Mouse (Mus musculus) testis, adult 2 months (tissue): ENCODE data around the gene Tgm6. TPM values are rescaled to one million over a fixed set of nuclear protein-coding genes. Genes with fewer than 3 reads are reported as not detected.

ENCODE experiments used
- H3K27ac ChIP-seq: fragments of 200-500 bp; 2 replicates; pipeline ENCODE4 v1.5.1; 2012; ENCODE audit warnings: low read depth, low read length; ENCODE audit not compliant: control insufficient read depth, insufficient read depth
- H3K27me3 ChIP-seq: fragments of 200-500 bp; 2 replicates; pipeline ENCODE4 v1.6.1; 2012; ENCODE audit warnings: mild to moderate bottlenecking, low read length, moderate library complexity; ENCODE audit not compliant: control insufficient read depth, insufficient read depth
- H3K36me3 ChIP-seq: fragments of 200-500 bp; 2 replicates; pipeline ENCODE4 v1.6.1; 2012; ENCODE audit warnings: mild to moderate bottlenecking, low read length; ENCODE audit not compliant: control insufficient read depth, insufficient read depth
- H3K4me1 ChIP-seq: fragments of 200-500 bp; 2 replicates; pipeline ENCODE4 v1.6.1; 2012; ENCODE audit warnings: low read length; ENCODE audit not compliant: control insufficient read depth, insufficient read depth
- H3K4me3 ChIP-seq: fragments of 200-500 bp; 2 replicates; pipeline ENCODE4 v1.5.1; 2012; ENCODE audit warnings: low read depth, mild to moderate bottlenecking, low read length, moderate library complexity, mixed read lengths; ENCODE audit not compliant: control insufficient read depth
- CTCF ChIP-seq: fragments of 200-500 bp; IDR thresholded peaks from 2 replicates; pipeline ENCODE4 v1.5.1; 2012; ENCODE audit warnings: low read depth, mild to moderate bottlenecking, inconsistent platforms, low read length, moderate library complexity; ENCODE audit not compliant: control insufficient read depth, insufficient read depth, insufficient replicate concordance
- POLR2A ChIP-seq: fragments of 200-500 bp; IDR thresholded peaks from 2 replicates; pipeline ENCODE4 v1.6.1; 2012; ENCODE audit warnings: low read depth, mild to moderate bottlenecking, inconsistent platforms, low read length, moderate library complexity; ENCODE audit not compliant: control insufficient read depth
- polyA plus RNA-seq: library from polyadenylated mRNA; depleted of rRNA; stranded (reverse); fragments of >200 nt; gene quantifications from 2 replicates; pipeline ENCODE4 v1.2.3, GENCODE M21; 2012; rRNA removed

Tgm6 gene
- 0.23 and 0.35 TPM in 2 replicates for polyA plus RNA-seq

DNA sequence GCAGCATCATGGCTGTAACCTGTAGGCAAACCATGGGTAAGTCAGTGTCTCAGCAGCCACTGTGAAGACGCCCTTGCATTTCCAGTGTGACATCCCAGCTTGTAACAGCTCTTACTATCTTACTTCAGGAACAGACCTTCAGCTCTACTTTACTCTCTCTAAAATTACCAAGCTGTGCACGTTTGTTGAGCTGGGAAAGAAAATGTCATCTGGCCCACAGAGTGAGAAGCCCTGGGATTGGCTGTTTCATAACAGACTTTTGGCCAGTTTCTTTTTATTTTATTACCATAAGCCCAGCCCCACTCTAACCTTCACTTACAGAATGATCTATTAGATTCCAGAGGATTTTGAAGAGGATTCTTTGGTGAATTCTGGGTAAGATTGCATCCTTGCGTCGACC lies at the start of gene Tgm6:
TSS of gene Tgm6 (plus strand) at position 301 of the 400 bp plus-strand sequence.
- H3K27ac ChIP-seq = no peak within 1 kb of the TSS
- H3K4me3 ChIP-seq = no peak within 1 kb of the TSS
- H3K27me3 ChIP-seq = no peaks in the 10 kb centered on the region
- no peak for TF ChIP-seq POLR2A
- no peak for TF ChIP-seq CTCF
- H3K36me3 ChIP-seq = no peaks in the 10 kb centered on the region
- no peaks in the 10 kb centered on the region for H3K4me1 ChIP-seq

DNA sequence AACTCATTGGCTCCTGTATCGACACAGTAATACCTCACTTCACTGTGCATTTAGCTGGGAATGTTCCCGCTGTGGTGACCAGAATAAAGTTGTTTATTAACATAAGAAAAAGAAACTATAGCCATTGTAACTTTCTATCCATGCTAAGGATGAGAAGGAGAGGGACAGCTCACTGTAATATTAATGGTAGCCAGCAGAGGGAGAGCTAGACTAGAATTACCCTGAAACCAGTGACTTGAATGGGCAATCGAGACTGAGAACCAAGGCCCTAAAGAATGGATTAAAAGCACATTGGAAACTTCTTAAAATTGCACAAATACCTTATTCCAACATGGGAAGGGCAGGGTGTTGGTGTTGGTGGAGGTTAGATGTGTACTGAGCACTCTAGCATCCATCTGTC lies 44.0 kb upstream of the Tgm6 start:
- H3K27ac ChIP-seq = no peak overlapping the region
- H3K4me3 ChIP-seq = no peak overlapping the region
- no peaks in the 10 kb centered on the region for H3K4me1 ChIP-seq
- no peak for TF ChIP-seq CTCF
- no peak for TF ChIP-seq POLR2A
- H3K27me3 ChIP-seq = no peaks in the 10 kb centered on the region
- H3K36me3 ChIP-seq = no peaks in the 10 kb centered on the region

DNA sequence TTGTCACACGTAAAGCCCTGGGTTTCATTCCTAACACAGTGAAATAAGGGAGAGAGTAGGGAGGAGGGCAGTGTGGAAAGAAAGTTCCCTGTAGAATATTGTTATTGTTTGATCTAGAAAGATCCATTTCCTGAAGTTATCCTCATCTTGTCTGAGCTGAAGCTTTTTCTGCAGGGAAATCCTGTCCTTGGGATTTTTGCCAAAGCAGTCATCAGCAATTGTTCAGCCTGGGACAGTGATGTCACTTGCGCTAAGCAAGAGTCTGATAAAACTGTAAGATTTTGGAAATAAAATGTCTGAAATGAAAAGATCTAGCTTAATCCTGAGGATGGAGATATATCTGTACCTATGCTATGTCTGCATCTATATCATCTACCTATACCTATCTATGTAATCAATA lies 41.8 kb upstream of the Tgm6 start:
- Histone ChIP-seq H3K27me3 (no peaks in the 10 kb centered on the region), H3K27ac (no peak overlapping the region), H3K36me3 (no peaks in the 10 kb centered on the region), H3K4me1 (no peaks in the 10 kb centered on the region), H3K4me3 (no peak overlapping the region)
- TF ChIP-seq POLR2A = no peak

DNA sequence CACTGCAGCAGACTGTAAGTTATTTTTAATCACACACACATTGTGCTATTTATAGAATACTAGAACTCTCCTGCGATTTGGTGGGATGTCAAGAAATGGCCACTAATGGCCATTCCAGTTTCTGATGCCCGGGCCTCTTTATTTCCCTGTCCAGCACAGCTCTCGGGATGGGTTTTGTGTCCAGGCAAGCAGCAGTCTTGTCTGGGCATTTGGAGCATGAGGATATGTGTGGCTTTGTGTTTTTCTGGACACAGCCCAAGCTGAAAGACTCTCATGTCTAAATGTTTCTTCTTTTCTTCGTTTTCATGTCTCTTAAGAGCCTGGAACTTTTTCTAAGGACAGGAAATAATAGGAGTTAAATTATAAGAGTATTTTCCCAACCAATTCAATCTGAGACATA lies 588 bp downstream of the Tgm6 start:
- H3K36me3 ChIP-seq = no peaks in the 10 kb centered on the region
- H3K4me3 ChIP-seq = no peak overlapping the region
- no peaks in the 10 kb centered on the region for H3K4me1 ChIP-seq
- H3K27me3 ChIP-seq = no peaks in the 10 kb centered on the region
- H3K27ac ChIP-seq = no peak overlapping the region
- TF ChIP-seq CTCF (no peak), POLR2A (no peak)

DNA sequence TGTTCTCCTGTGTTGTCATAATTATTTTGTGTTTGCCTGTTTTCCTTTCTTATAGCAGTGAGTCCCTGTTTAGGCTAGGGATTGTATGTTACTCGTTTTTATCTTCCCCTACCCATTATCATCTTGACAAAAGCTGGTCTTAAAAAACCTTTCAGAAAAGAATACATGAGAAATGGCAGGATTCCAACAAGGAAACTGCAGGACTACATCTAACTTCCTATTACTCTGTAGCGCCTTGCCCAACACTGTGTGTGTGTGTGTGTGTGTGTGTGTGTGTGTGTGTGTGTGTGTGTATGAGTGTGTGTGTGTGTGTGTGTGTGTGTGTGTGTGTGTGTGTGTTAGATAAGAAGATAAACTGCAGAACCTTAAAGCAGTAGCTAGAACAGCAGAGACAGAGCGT lies 1.2 kb downstream of the Tgm6 start:
- no peaks in the 10 kb centered on the region for H3K36me3 ChIP-seq
- no peaks in the 10 kb centered on the region for H3K27me3 ChIP-seq
- TF ChIP-seq CTCF (no peak), POLR2A (no peak)
- no peaks in the 10 kb centered on the region for H3K4me1 ChIP-seq
- no peak overlapping the region for H3K4me3 ChIP-seq
- no peak overlapping the region for H3K27ac ChIP-seq

DNA sequence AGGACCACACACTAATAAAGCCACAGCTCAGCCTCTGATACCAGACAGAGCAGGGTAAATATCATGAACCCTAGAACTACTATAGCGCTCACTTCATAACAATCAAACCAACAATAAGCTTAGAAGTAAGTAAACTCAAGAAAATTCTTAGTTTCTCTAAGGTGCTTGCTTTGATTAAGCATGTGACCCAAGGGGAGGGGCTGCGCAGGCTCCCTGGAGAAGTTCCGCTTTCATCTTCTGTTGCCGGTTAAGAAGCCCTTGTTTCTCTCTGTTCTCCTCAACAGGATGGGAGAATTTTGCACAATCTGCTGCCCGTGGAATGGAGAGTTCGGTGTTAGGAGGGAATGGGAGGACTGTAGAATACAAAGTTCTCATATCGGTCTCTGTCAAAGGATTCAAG lies 6.4 kb downstream of the Tgm6 start:
- Histone ChIP-seq H3K4me3 (0 out of 2 replicates have a peak overlapping the region, but pooled peaks have one; percentile 24), H3K4me1 (peaks cover 3% of the 10 kb centered on the region; the same call in 1 of the 2 replicates), H3K27me3 (no peaks in the 10 kb centered on the region), H3K27ac (no peak overlapping the region), H3K36me3 (no peaks in the 10 kb centered on the region)
- TF ChIP-seq POLR2A (no peak), CTCF (no peak)

DNA sequence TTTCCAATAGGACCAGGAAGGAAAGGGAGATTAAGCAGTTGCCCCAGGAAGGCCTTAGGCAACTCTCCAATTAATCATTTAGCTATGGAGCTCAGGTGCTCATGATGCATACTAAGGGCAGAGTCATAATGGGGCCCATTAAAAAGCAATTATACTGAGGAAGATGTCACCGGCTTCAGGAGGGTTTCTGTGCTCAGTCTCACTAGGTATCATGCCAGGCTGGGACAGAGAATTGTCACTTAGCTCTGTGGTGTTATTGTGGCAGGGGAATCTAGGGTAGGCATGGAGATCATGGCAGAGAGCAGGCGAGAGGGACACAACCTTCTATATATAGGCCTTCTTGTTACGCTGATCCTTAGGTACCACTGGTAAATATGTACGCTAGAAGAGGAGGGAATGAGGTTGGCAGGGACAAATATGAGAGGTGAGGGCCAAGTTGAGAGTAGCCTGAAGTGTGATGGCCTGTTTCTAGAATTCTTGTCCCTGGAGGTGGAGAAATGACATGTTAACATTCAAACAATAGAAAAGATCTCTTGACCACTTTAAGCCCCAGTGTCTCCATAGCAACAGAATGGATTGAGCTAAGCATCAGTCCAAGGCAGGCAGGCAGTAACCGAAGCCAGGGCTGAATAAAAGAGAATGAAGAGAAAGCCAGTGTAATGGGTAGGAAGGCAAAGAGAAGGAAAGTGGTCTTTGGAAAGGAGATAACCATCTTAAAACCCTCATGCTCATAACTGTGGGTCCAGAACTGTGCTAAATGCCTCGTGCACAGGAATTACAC lies 13.3 kb downstream of the Tgm6 start:
- H3K4me3 ChIP-seq = no peak overlapping the region
- H3K4me1 ChIP-seq = no peaks in the 10 kb centered on the region
- H3K36me3 ChIP-seq = no peaks in the 10 kb centered on the region
- TF ChIP-seq CTCF = no peak
- TF ChIP-seq POLR2A = no peak
- no peak overlapping the region for H3K27ac ChIP-seq
- H3K27me3 ChIP-seq = no peaks in the 10 kb centered on the region

DNA sequence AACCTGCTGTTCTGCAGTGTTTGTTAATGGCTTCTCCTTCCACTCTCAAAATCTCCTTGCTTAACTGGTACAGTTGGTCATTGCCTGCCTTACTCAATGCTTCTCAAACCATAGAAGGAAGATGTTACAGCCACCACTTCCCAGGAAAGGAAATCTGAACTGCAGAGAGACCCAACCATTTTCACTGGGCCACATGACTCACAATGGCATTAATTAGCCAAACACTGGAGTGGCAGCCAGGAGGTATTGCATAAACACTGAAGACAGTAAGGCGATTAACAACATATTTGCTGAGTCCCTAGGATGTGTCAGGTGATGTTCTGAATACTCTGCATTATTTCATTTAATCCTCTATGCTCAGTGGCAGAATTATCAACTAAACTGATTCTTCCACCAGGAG lies 13.9 kb downstream of the Tgm6 start:
- H3K36me3 ChIP-seq = no peaks in the 10 kb centered on the region
- no peak for TF ChIP-seq CTCF
- H3K27ac ChIP-seq = no peak overlapping the region
- H3K27me3 ChIP-seq = no peaks in the 10 kb centered on the region
- H3K4me1 ChIP-seq = no peaks in the 10 kb centered on the region
- no peak overlapping the region for H3K4me3 ChIP-seq
